Mouse (Mus musculus) heart, postnatal 0 days (tissue): ENCODE results near the gene Bcor. TPM values are rescaled to one million over a fixed set of nuclear protein-coding genes. Genes with fewer than 3 reads are reported as not detected.

Experiments
- ATAC-seq: fragments of 200-750 bp; cut with Nextera tagmentation; 2 replicates; pipeline ENCODE4 v1.8.0; 2017; ENCODE audit warnings: low read depth, moderate number of reproducible peaks, moderate library complexity; ENCODE audit not compliant: insufficient read depth
- DNase-seq: peaks from one replicate; pipeline ENCODE4 v3.0.0-alpha.2; 2016; ENCODE audit warnings: low spot score
- H3K27ac ChIP-seq: fragments of 300-500 bp; sonication (generic); 2 replicates; pipeline ENCODE4 v1.5.1; 2014; ENCODE audit warnings: low read depth, mild to moderate bottlenecking
- H3K27me3 ChIP-seq: fragments of 300-500 bp; sonication (generic); 2 replicates; pipeline ENCODE4 v1.6.1; 2014; ENCODE audit warnings: low read length, mixed read lengths; ENCODE audit not compliant: control insufficient read depth, insufficient read depth
- H3K36me3 ChIP-seq: fragments of 300-500 bp; sonication (generic); replicated peaks from 2 replicates; pipeline ENCODE4 v1.6.1; 2014; ENCODE audit warnings: low read length, mixed read lengths; ENCODE audit not compliant: control insufficient read depth, insufficient read depth
- H3K4me1 ChIP-seq: fragments of 300-500 bp; sonication (generic); 2 replicates; pipeline ENCODE4 v1.6.1; 2014; ENCODE audit warnings: antibody characterized with exemption; ENCODE audit not compliant: control insufficient read depth, insufficient read depth
- H3K4me2 ChIP-seq: fragments of 300-500 bp; sonication (generic); 2 replicates; pipeline ENCODE4 v1.6.1; 2014; ENCODE audit warnings: low read depth, mild to moderate bottlenecking, low read length, moderate library complexity
- H3K4me3 ChIP-seq: fragments of 300-500 bp; sonication (generic); 2 replicates; pipeline ENCODE4 v1.5.1; 2014; ENCODE audit warnings: low read depth, low read length
- H3K9ac ChIP-seq: fragments of 300-500 bp; sonication (generic); replicated peaks from 2 replicates; pipeline ENCODE4 v1.6.1; 2014; ENCODE audit warnings: low read depth, low read length, mixed read lengths
- H3K9me3 ChIP-seq: fragments of 300-500 bp; sonication (generic); replicated peaks from 2 replicates; pipeline ENCODE4 v1.6.1; 2016; ENCODE audit warnings: low read length; ENCODE audit not compliant: control insufficient read depth
- CTCF ChIP-seq: IDR thresholded peaks from 2 replicates; pipeline ENCODE4 v1.5.1; 2016; ENCODE audit warnings: antibody characterized with exemption, control low read depth, low read depth
- EP300 ChIP-seq: IDR thresholded peaks from 2 replicates; pipeline ENCODE4 v1.6.1; 2016; ENCODE audit warnings: antibody characterized with exemption, low read depth
- WGBS: fragments of 180-500 bp; shearing (Covaris S2); extraction: QIAGEN DNeasy Blood & Tissue Kit; methylation state at CpG from one replicate; pipeline ENCODE4 v1.1.7; 2014; 5-methylcytosine and 5-hydroxymethylcytosine counted together
- polyA plus RNA-seq: library from polyadenylated mRNA; unstranded; fragments of >200 nt; fragmentation: Nextera tagmentation; extraction: Ambion mirVana; gene quantifications from 2 replicates; pipeline ENCODE4 v1.2.1, GENCODE M21; 2015
- total RNA-seq: library from RNA; depleted of rRNA; stranded (reverse); fragments of >200 nt; gene quantifications from 2 replicates; pipeline ENCODE4 v1.2.3, GENCODE M21; 2014; ENCODE audit warnings: low replicate concordance

Gene Bcor
- total and polyA plus RNA-seq, 2 experiments from 2014 or later = 8.9 to 25.7 TPM

- DNase-seq (no peak), ATAC-seq (no peak)
- 13% methylated on average over 7 of the region's 7 CpGs for WGBS
- H3K27ac ChIP-seq = no peak overlapping the region
- H3K4me1 ChIP-seq = peaks cover 7% of the 10 kb centered on the region; the same call in 1 of the 2 replicates
- no peaks in the 10 kb centered on the region for H3K9me3 ChIP-seq
- H3K9ac ChIP-seq = no peak overlapping the region
- H3K36me3 ChIP-seq = no peaks in the 10 kb centered on the region
- H3K27me3 ChIP-seq = peaks cover 8% of the 10 kb centered on the region; the same call in 1 of the 2 replicates
- H3K4me2 ChIP-seq = peak overlapping the region; percentile 62; the same call in 1 of the 2 replicates
- H3K4me3 ChIP-seq = no peak overlapping the region
- TF ChIP-seq EP300 (no peak), CTCF (no peak)
Observed at GRCm38 (mm10) chrX:12150425-12150824, 9.7 kb downstream of the Bcor start.

- peaks cover 4% of the 10 kb centered on the region; the same call in 1 of the 2 replicates for H3K4me1 ChIP-seq
- H3K36me3 ChIP-seq = no peaks in the 10 kb centered on the region
- H3K9me3 ChIP-seq = no peaks in the 10 kb centered on the region
- H3K27me3 ChIP-seq = no peaks in the 10 kb centered on the region; the same call in 1 of the 2 replicates
- no peak overlapping the region for H3K4me3 ChIP-seq
- no peak overlapping the region for H3K9ac ChIP-seq
- ATAC-seq = no peak
- no peak overlapping the region for H3K27ac ChIP-seq
- no peak overlapping the region for H3K4me2 ChIP-seq
- WGBS = 64% methylated on average over 2 of the region's 2 CpGs
- TF ChIP-seq EP300 (no peak), CTCF (no peak)
- DNase-seq = no peak
Observed at GRCm38 (mm10) chrX:12146263-12146662, 13.9 kb downstream of the Bcor start.

GRCm38 (mm10) chrX:12142832-12143231 lies 17.3 kb downstream of the Bcor start:
- no peak overlapping the region for H3K27ac ChIP-seq
- no peaks in the 10 kb centered on the region for H3K4me1 ChIP-seq
- H3K36me3 ChIP-seq = no peaks in the 10 kb centered on the region
- no peak overlapping the region for H3K4me2 ChIP-seq
- ATAC-seq (no peak), DNase-seq (no peak)
- no peak overlapping the region for H3K4me3 ChIP-seq
- no peak overlapping the region for H3K9ac ChIP-seq
- H3K9me3 ChIP-seq = no peaks in the 10 kb centered on the region
- H3K27me3 ChIP-seq = peaks cover 5% of the 10 kb centered on the region; the same call in 1 of the 2 replicates
- TF ChIP-seq CTCF = no peak
- no peak for TF ChIP-seq EP300
- WGBS = 60% methylated on average over 5 of the region's 5 CpGs

GRCm38 (mm10) chrX:12140086-12140740 lies 19.9 kb downstream of the Bcor start:
- ATAC-seq = peak; percentile 5; the same call in 1 of the 2 replicates
- TF ChIP-seq CTCF (no peak), EP300 (no peak)

GRCm38 (mm10) chrX:12138266-12138665 lies 21.9 kb downstream of the Bcor start:
- H3K9me3 ChIP-seq = no peaks in the 10 kb centered on the region
- ATAC-seq (no peak), DNase-seq (no peak)
- no peaks in the 10 kb centered on the region for H3K4me1 ChIP-seq
- H3K27ac ChIP-seq = no peak overlapping the region
- H3K27me3 ChIP-seq = peaks cover 20% of the 10 kb centered on the region; the same call in 1 of the 2 replicates
- H3K9ac ChIP-seq = no peak overlapping the region
- WGBS = 47% methylated on average over 7 of the region's 7 CpGs
- no peaks in the 10 kb centered on the region for H3K36me3 ChIP-seq
- no peak for TF ChIP-seq CTCF
- TF ChIP-seq EP300 = no peak
- H3K4me2 ChIP-seq = no peak overlapping the region
- H3K4me3 ChIP-seq = no peak overlapping the region

More at GRCm38 (mm10) chrX:12140086-12140740, 19.9 kb downstream of the Bcor start:
- H3K9ac ChIP-seq = peak overlapping the region; percentile 40
- no peaks in the 10 kb centered on the region for H3K36me3 ChIP-seq
- H3K4me3 ChIP-seq = peak overlapping the region; percentile 28
- DNase-seq = peak; percentile 5
- H3K4me2 ChIP-seq = peak overlapping the region; percentile 59
- 7% methylated on average over 37 of the region's 51 CpGs for WGBS
- peaks cover 18% of the 10 kb centered on the region; the same call in 1 of the 2 replicates for H3K27me3 ChIP-seq
- no peaks in the 10 kb centered on the region for H3K4me1 ChIP-seq
- no peaks in the 10 kb centered on the region for H3K9me3 ChIP-seq
- H3K27ac ChIP-seq = peak overlapping the region; percentile 41
